Mouse (Mus musculus) adipocyte (in vitro differentiated cells): Measurements from ENCODE around the gene Ercc8.

Source experiments
- DNase-seq: peaks from one replicate; pipeline ENCODE4 v3.0.0-alpha.2; 2016; ENCODE audit warnings: low spot score

Gene Ercc8

GRCm38 (mm10) chr13:108219773-108220172 is 61.2 kb downstream of the Ercc8 start:
- no peak for DNase-seq

- no peak for DNase-seq
These were observed 70.7 kb downstream of the Ercc8 start for GRCm38 (mm10) chr13:108229191-108229590.

- DNase-seq, result no peak
These were observed 71.3 kb downstream of the Ercc8 start for GRCm38 (mm10) chr13:108229634-108230330.

- DNase-seq, result no peak
These were observed 81.5 kb downstream of the Ercc8 start for GRCm38 (mm10) chr13:108240012-108240411.

- no peak for DNase-seq
These were observed 83.2 kb downstream of the Ercc8 start for GRCm38 (mm10) chr13:108241715-108242114.
